Mouse (Mus musculus) adrenal gland, postnatal 36 days (tissue): Measurements from ENCODE around the gene Mep1a. TPM values are rescaled to one million over a fixed set of nuclear protein-coding genes. Genes with fewer than 3 reads are reported as not detected.

ENCODE experiments used
- DNase-seq, 2 experiments: peaks; one replicate each; pipeline ENCODE4 v3.0.0; 2021; ENCODE audit warnings: mixed read lengths in 1 of 2
- total RNA-seq, 2 experiments: library from RNA; stranded (reverse); gene quantifications; 2 replicates each; pipeline ENCODE4 v1.2.3; 2021

The Mep1a gene
- total RNA-seq, 2 experiments from 2014 or later: not detected

GRCm38 (mm10) chr17:43477621-43478020 is 25.0 kb downstream of the Mep1a start:
- DNase-seq: no peak

DNA sequence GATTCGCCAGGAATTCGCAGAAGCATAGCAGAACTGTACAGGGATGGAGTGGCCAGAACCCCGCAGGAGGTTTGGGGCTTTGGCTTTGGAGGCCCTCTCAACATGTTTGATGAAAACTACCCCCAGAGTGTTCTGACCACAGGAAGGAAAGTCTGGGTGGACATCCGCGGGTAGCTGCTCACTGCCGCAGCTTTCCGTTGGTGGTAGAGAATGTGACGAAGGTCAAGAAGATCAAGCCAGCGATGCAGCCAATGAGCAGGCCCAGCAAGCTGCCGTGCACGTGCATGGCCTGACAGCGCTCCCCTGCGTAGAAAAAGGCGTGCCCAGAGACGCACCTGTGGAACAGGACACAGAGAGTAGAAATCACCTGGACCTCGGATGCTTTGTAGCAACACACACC is 27.8 kb downstream of the Mep1a start:
- DNase-seq: no peak

GRCm38 (mm10) chr17:43472558-43472957 is 30.1 kb downstream of the Mep1a start:
- DNase-seq: no peak

DNA sequence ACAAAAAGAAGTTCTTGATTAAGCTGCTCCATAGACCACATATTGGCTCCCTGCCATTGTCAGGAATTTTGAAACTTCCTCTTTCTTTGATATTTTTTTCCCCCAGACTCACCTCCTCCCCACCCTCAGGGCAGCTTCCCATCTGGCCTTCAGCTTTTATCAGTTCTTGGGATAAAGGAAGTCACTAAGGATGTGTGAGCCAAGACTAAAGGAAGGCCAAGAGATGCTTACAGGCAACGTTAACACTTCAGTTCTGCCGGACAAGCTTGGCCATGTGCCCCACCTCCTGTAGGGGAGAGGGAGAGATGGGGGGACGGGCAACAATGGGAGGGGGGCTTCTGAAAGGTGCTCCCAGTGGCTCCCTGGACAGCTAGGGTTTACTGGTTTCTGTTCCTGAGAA is 32.6 kb downstream of the Mep1a start:
- peak in 1 of 2 experiments; percentile 9 for DNase-seq

GRCm38 (mm10) chr17:43460245-43461181 is 42.1 kb downstream of the Mep1a start:
- DNase-seq: peak; percentile 60 to 71

GRCm38 (mm10) chr17:43459737-43460230 is 42.8 kb downstream of the Mep1a start:
- DNase-seq: no peak

- DNase-seq: peak; percentile 72 to 81
Observed at GRCm38 (mm10) chr17:43458598-43458997, 44.0 kb downstream of the Mep1a start.

GRCm38 (mm10) chr17:43451216-43451615 is 51.4 kb downstream of the Mep1a start:
- no peak for DNase-seq

- no peak for DNase-seq
Observed at GRCm38 (mm10) chr17:43434485-43434884, 68.1 kb downstream of the Mep1a start.

DNA sequence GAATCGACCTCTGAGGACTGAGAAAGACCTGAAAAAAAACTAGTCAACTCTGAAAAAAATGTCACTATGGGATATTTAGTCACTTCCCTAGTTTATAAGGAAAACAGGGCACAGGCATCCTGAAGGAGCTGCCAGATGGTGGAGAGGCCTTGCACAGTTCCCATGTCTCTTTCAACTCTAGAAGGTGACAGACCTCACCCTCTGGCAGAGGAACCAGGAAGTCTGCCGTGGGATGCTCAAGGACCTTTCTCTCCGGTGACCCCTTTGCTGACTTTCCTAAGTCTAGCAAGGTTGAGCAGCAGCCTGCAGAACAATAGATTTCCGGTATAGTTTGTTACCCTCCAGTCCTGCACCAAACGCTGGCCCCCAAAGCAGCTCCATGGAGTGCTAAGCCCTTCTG is 70.9 kb downstream of the Mep1a start:
- DNase-seq: peak; percentile 27 to 31

Other genes starting within 250 kb of the Mep1a start
- gene Adgrf1, start 232.5 kb downstream of the Mep1a start, total RNA-seq: not detected
- 100 to 1,000 TPM in 1 of 2 experiments, 10 to 100 TPM in 1; 74.0 to 137 TPM for gene Adgrf5, start 142.4 kb downstream of the Mep1a start, total RNA-seq
- gene Ankrd66, start 40.8 kb upstream of the Mep1a start, total RNA-seq: not detected
- gene Pla2g7, start 65.3 kb upstream of the Mep1a start, total RNA-seq: 10 to 100 TPM; 14.6 to 18.4 TPM
- gene Tdrd6, start 127.5 kb upstream of the Mep1a start, total RNA-seq: not detected
- gene Slc25a27, start 164.4 kb upstream of the Mep1a start, total RNA-seq: 1 to 10 TPM; 2.1 to 3.9 TPM
- 1 to 10 TPM; 2.6 to 3.6 TPM for gene Cyp39a1, start 164.6 kb upstream of the Mep1a start, total RNA-seq